Mouse (Mus musculus) E14TG2a.4 (cell line): Measurements from ENCODE around the gene Arl15.

Experiments
- CTCF ChIP-seq: conservative IDR thresholded peaks from 2 replicates; pipeline ENCODE4 v1.5.1; 2014; ENCODE audit warnings: low read length
- POU5F1 ChIP-seq: IDR thresholded peaks from 2 replicates; pipeline ENCODE4 v1.6.1; 2014; ENCODE audit warnings: low read length, borderline replicate concordance

- TF ChIP-seq CTCF (no peak), POU5F1 (no peak)
These were observed 232.4 kb downstream of the Arl15 start for GRCm38 (mm10) chr13:114026751-114027150.
